Mouse (Mus musculus): ENCODE data around the gene Card11. TPM values are rescaled to one million over a fixed set of nuclear protein-coding genes. Genes with fewer than 3 reads are reported as not detected.

Gene Card11
- polyA plus RNA-seq, 1 experiment from 2014 or later, result 0.74 TPM

- no peaks in the 10 kb centered on the region for H3K36me3 ChIP-seq (ENCODE audit: control insufficient read depth, insufficient read depth, low read length)
- no peak overlapping the region for H3K9ac ChIP-seq (ENCODE audit: low read length)
- WGBS, result 87% methylated on average over 1 of the region's 1 CpGs
- no peaks in the 10 kb centered on the region for H3K4me1 ChIP-seq (replicated peaks; ENCODE audit: control insufficient read depth, insufficient read depth, low read length)
- H3K4me2 ChIP-seq (ENCODE audit: low read depth, low read length), result no peak overlapping the region
- no peaks in the 10 kb centered on the region for H3K9me3 ChIP-seq (ENCODE audit: control insufficient read depth, low read length)
- no peak overlapping the region for H3K4me3 ChIP-seq (ENCODE audit: low read length)
- no peaks in the 10 kb centered on the region for H3K27me3 ChIP-seq (ENCODE audit: control insufficient read depth, insufficient read depth, low read depth, low read length)
- no peak overlapping the region for H3K27ac ChIP-seq (ENCODE audit: low read length)
- ATAC-seq (ENCODE audit: low read depth), result no peak
These were observed 32.6 kb upstream of the Card11 start for GRCm38 (mm10) chr5:141033001-141033400.

GRCm38 (mm10) chr5:141029364-141029763 is 29.0 kb upstream of the Card11 start:
- H3K36me3 ChIP-seq (ENCODE audit: control insufficient read depth, insufficient read depth, low read length), result no peaks in the 10 kb centered on the region
- no peaks in the 10 kb centered on the region for H3K4me1 ChIP-seq (replicated peaks; ENCODE audit: control insufficient read depth, insufficient read depth, low read length)
- 89% methylated on average over 2 of the region's 2 CpGs for WGBS
- H3K4me2 ChIP-seq (ENCODE audit: low read depth, low read length), result no peak overlapping the region
- no peak overlapping the region for H3K27ac ChIP-seq (ENCODE audit: low read length)
- no peak for ATAC-seq (ENCODE audit: low read depth)
- H3K4me3 ChIP-seq (ENCODE audit: low read length), result no peak overlapping the region
- no peaks in the 10 kb centered on the region for H3K27me3 ChIP-seq (ENCODE audit: control insufficient read depth, insufficient read depth, low read depth, low read length)
- no peak overlapping the region for H3K9ac ChIP-seq (ENCODE audit: low read length)
- H3K9me3 ChIP-seq (ENCODE audit: control insufficient read depth, low read length), result no peaks in the 10 kb centered on the region

- ATAC-seq (ENCODE audit: low read depth), result no peak
- 90% methylated on average over 3 of the region's 3 CpGs for WGBS
- Histone ChIP-seq H3K9me3 (ENCODE audit: control insufficient read depth, low read length) (no peaks in the 10 kb centered on the region), H3K9ac (ENCODE audit: low read length) (no peak overlapping the region), H3K4me3 (ENCODE audit: low read length) (no peak overlapping the region), H3K27ac (ENCODE audit: low read length) (no peak overlapping the region), H3K4me1 (replicated peaks; ENCODE audit: control insufficient read depth, insufficient read depth, low read length) (no peaks in the 10 kb centered on the region), H3K27me3 (ENCODE audit: control insufficient read depth, insufficient read depth, low read depth, low read length) (no peaks in the 10 kb centered on the region), H3K36me3 (ENCODE audit: control insufficient read depth, insufficient read depth, low read length) (no peaks in the 10 kb centered on the region), H3K4me2 (ENCODE audit: low read depth, low read length) (no peak overlapping the region)
These were observed 25.3 kb upstream of the Card11 start for GRCm38 (mm10) chr5:141025635-141026034.

GRCm38 (mm10) chr5:141024435-141024834 is 24.1 kb upstream of the Card11 start:
- no peaks in the 10 kb centered on the region for H3K9me3 ChIP-seq (ENCODE audit: control insufficient read depth, low read length)
- no peaks in the 10 kb centered on the region for H3K27me3 ChIP-seq (ENCODE audit: control insufficient read depth, insufficient read depth, low read depth, low read length)
- 55% methylated on average over 5 of the region's 5 CpGs for WGBS
- no peak overlapping the region for H3K9ac ChIP-seq (ENCODE audit: low read length)
- H3K4me1 ChIP-seq (replicated peaks; ENCODE audit: control insufficient read depth, insufficient read depth, low read length), result no peaks in the 10 kb centered on the region
- no peak overlapping the region for H3K4me3 ChIP-seq (ENCODE audit: low read length)
- no peak for ATAC-seq (ENCODE audit: low read depth)
- no peaks in the 10 kb centered on the region for H3K36me3 ChIP-seq (ENCODE audit: control insufficient read depth, insufficient read depth, low read length)
- no peak overlapping the region for H3K4me2 ChIP-seq (ENCODE audit: low read depth, low read length)
- H3K27ac ChIP-seq (ENCODE audit: low read length), result no peak overlapping the region

GRCm38 (mm10) chr5:141017927-141018700 is 17.7 kb upstream of the Card11 start:
- 43% methylated on average over 1 of the region's 2 CpGs for WGBS
- no peaks in the 10 kb centered on the region for H3K4me1 ChIP-seq (replicated peaks; ENCODE audit: control insufficient read depth, insufficient read depth, low read length)
- no peaks in the 10 kb centered on the region for H3K36me3 ChIP-seq (ENCODE audit: control insufficient read depth, insufficient read depth, low read length)
- no peak overlapping the region for H3K4me2 ChIP-seq (ENCODE audit: low read depth, low read length)
- no peak overlapping the region for H3K27ac ChIP-seq (ENCODE audit: low read length)
- no peaks in the 10 kb centered on the region for H3K9me3 ChIP-seq (ENCODE audit: control insufficient read depth, low read length)
- H3K4me3 ChIP-seq (ENCODE audit: low read length), result no peak overlapping the region
- H3K27me3 ChIP-seq (ENCODE audit: control insufficient read depth, insufficient read depth, low read depth, low read length), result no peaks in the 10 kb centered on the region
- H3K9ac ChIP-seq (ENCODE audit: low read length), result no peak overlapping the region
- ATAC-seq (ENCODE audit: low read depth), result no peak

GRCm38 (mm10) chr5:141016082-141016481 is 15.7 kb upstream of the Card11 start:
- Histone ChIP-seq H3K4me1 (replicated peaks; ENCODE audit: control insufficient read depth, insufficient read depth, low read length) (0 out of 2 replicates have a peak, but pooled peaks cover 3% of the 10 kb centered on the region), H3K27ac (ENCODE audit: low read length) (no peak overlapping the region), H3K4me3 (ENCODE audit: low read length) (no peak overlapping the region), H3K9ac (ENCODE audit: low read length) (no peak overlapping the region), H3K27me3 (ENCODE audit: control insufficient read depth, insufficient read depth, low read depth, low read length) (no peaks in the 10 kb centered on the region), H3K9me3 (ENCODE audit: control insufficient read depth, low read length) (no peaks in the 10 kb centered on the region), H3K4me2 (ENCODE audit: low read depth, low read length) (no peak overlapping the region), H3K36me3 (ENCODE audit: control insufficient read depth, insufficient read depth, low read length) (no peaks in the 10 kb centered on the region)
- ATAC-seq (ENCODE audit: low read depth), result no peak
- WGBS, result 75% methylated on average over 1 of the region's 1 CpGs

GRCm38 (mm10) chr5:141014216-141014615 is 13.8 kb upstream of the Card11 start:
- 87% methylated on average over 6 of the region's 6 CpGs for WGBS
- Histone ChIP-seq H3K9me3 (ENCODE audit: control insufficient read depth, low read length) (no peaks in the 10 kb centered on the region), H3K27ac (ENCODE audit: low read length) (no peak overlapping the region), H3K4me2 (ENCODE audit: low read depth, low read length) (no peak overlapping the region), H3K4me1 (replicated peaks; ENCODE audit: control insufficient read depth, insufficient read depth, low read length) (0 out of 2 replicates have a peak, but pooled peaks cover 3% of the 10 kb centered on the region), H3K36me3 (ENCODE audit: control insufficient read depth, insufficient read depth, low read length) (no peaks in the 10 kb centered on the region), H3K9ac (ENCODE audit: low read length) (no peak overlapping the region), H3K27me3 (ENCODE audit: control insufficient read depth, insufficient read depth, low read depth, low read length) (no peaks in the 10 kb centered on the region), H3K4me3 (ENCODE audit: low read length) (no peak overlapping the region)
- no peak for ATAC-seq (ENCODE audit: low read depth)

- Histone ChIP-seq H3K9me3 (ENCODE audit: control insufficient read depth, low read length) (no peaks in the 10 kb centered on the region), H3K27me3 (ENCODE audit: control insufficient read depth, insufficient read depth, low read depth, low read length) (no peaks in the 10 kb centered on the region), H3K4me3 (ENCODE audit: low read length) (no peak overlapping the region), H3K4me2 (ENCODE audit: low read depth, low read length) (no peak overlapping the region), H3K9ac (ENCODE audit: low read length) (no peak overlapping the region), H3K36me3 (ENCODE audit: control insufficient read depth, insufficient read depth, low read length) (no peaks in the 10 kb centered on the region), H3K27ac (ENCODE audit: low read length) (no peak overlapping the region), H3K4me1 (replicated peaks; ENCODE audit: control insufficient read depth, insufficient read depth, low read length) (0 out of 2 replicates have a peak, but pooled peaks cover 3% of the 10 kb centered on the region)
- 0 out of 2 replicates have a peak, but pooled peaks have one; percentile 26 for ATAC-seq (ENCODE audit: low read depth)
- 50% methylated on average over 9 of the region's 9 CpGs for WGBS
These were observed 13.1 kb upstream of the Card11 start for GRCm38 (mm10) chr5:141013465-141013864.

- Histone ChIP-seq H3K4me2 (ENCODE audit: low read depth, low read length) (no peak overlapping the region), H3K4me1 (replicated peaks; ENCODE audit: control insufficient read depth, insufficient read depth, low read length) (no peaks in the 10 kb centered on the region), H3K27me3 (ENCODE audit: control insufficient read depth, insufficient read depth, low read depth, low read length) (no peaks in the 10 kb centered on the region), H3K36me3 (ENCODE audit: control insufficient read depth, insufficient read depth, low read length) (no peaks in the 10 kb centered on the region), H3K27ac (ENCODE audit: low read length) (no peak overlapping the region), H3K9ac (ENCODE audit: low read length) (no peak overlapping the region), H3K4me3 (ENCODE audit: low read length) (no peak overlapping the region), H3K9me3 (ENCODE audit: control insufficient read depth, low read length) (no peaks in the 10 kb centered on the region)
- WGBS, result 69% methylated on average over 5 of the region's 5 CpGs
- ATAC-seq (ENCODE audit: low read depth), result no peak
These were observed 5.1 kb upstream of the Card11 start for GRCm38 (mm10) chr5:141005491-141005890.

Measured in lung, embryonic 16.5 days (tissue).